Comparison of ENCODE assay signal across 20 mouse cellular contexts in the genomic region with DNA sequence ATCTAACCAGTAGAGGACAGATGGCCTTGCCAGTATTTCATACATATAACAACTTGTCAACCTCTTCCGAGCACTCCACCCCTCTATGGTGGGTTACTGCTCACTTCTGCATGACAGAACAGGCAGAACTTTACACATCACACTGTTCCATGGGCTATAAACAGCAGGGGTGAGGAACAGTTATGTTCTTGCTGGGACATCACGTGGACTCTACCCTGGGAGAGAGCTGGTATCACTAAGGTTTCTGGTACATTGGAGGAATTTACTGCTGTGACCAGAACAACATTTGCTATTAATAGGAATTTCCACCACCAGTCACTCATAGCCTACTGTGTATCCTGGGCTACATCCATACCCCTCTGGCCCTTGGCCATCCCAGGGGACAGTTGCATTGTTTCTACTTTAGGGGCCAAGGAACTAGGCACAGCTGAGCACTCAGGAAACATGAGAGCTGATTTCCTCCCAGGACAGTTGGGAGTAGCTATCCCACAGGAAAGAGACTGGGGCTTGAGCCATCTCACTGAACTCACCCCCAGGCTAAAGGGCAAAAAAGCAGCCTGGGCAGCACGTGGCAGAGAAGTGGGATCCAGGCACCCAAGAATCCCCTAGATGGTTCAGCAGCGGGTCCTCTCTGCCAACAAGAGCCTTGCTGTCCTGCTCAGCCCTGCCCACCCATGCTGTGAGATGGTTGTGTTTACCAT. TPM values are rescaled to one million over a fixed set of nuclear protein-coding genes. Genes with fewer than 3 reads are reported as not detected.
"Had no signal": no experiment of that assay in that cellular context is flagged by ENCODE, and none has a peak within 500 bp of the region (broad histone marks: within the 10 kb centered on the region; RNA-seq: fewer than 3 reads in every experiment).

No protein-coding gene starts in this region.

- H3K9me3 ChIP-seq: kidney, embryonic 15.5 days; limb, embryonic 12.5 days; limb, embryonic 15.5 days; midbrain, embryonic 13.5 days had no signal

- H3K27me3 ChIP-seq: kidney, embryonic 15.5 days; limb, embryonic 12.5 days; limb, embryonic 15.5 days; midbrain, embryonic 13.5 days had no signal

- DNase-seq: kidney, postnatal 10 days; kidney, postnatal 36 days; left cerebral cortex, postnatal 4 days; liver, postnatal 0 days; lung, embryonic 14.5 days; lung, postnatal 14 days; lung, postnatal 4 days; thymus, adult 2 months; thymus, postnatal 14 days; thymus, postnatal 4 days had no signal

- H3K4me1 ChIP-seq: limb, embryonic 12.5 days; midbrain, embryonic 13.5 days had no signal

- H3K36me3 ChIP-seq: kidney, embryonic 15.5 days; limb, embryonic 12.5 days; limb, embryonic 15.5 days; midbrain, embryonic 13.5 days had no signal

- H3K9ac ChIP-seq: kidney, embryonic 15.5 days; limb, embryonic 12.5 days; limb, embryonic 15.5 days; liver, embryonic 14.5 days; liver, postnatal 0 days; lung, embryonic 14.5 days; midbrain, embryonic 13.5 days had no signal

- H3K4me2 ChIP-seq: kidney, embryonic 15.5 days; limb, embryonic 12.5 days; limb, embryonic 15.5 days; liver, embryonic 11.5 days; lung, embryonic 14.5 days; midbrain, embryonic 13.5 days had no signal

- H3K4me3 ChIP-seq: kidney, embryonic 15.5 days; limb, embryonic 12.5 days; limb, embryonic 15.5 days; midbrain, embryonic 13.5 days had no signal

- ATAC-seq: liver, postnatal 0 days; midbrain, embryonic 13.5 days; midbrain, embryonic 16.5 days had no signal

- H3K27ac ChIP-seq: kidney, embryonic 15.5 days; limb, embryonic 12.5 days; limb, embryonic 15.5 days; liver, embryonic 14.5 days; midbrain, embryonic 13.5 days; stomach, postnatal 0 days had no signal

RNA-seq across cellular contexts. Expression of gene Plpp3, which starts 23.6 kb away (rescaled TPM):
- total RNA-seq: megakaryocyte progenitor cell, adult 5-6 weeks had no signal

RNA-seq across cellular contexts. Expression of gene Prkaa2, which starts 23.8 kb away (rescaled TPM):
- total RNA-seq: monocyte, adult 5-6 weeks had no signal
